Mouse (Mus musculus) limb, embryonic 10.5 days (tissue): Measurements from ENCODE around the gene Ttc7b. TPM values are rescaled to one million over a fixed set of nuclear protein-coding genes. Genes with fewer than 3 reads are reported as not detected.

Source experiments
- DNase-seq: peaks from one replicate; pipeline ENCODE4 v3.0.0-alpha.2; 2017; ENCODE audit warnings: low spot score
- H3K27ac ChIP-seq: fragments of 300-500 bp; sonication (generic); 2 replicates; pipeline ENCODE4 v1.5.1; 2016; ENCODE audit warnings: mild to moderate bottlenecking
- H3K27me3 ChIP-seq: fragments of 300-500 bp; sonication (generic); 2 replicates; pipeline ENCODE4 v1.6.1; 2016; ENCODE audit warnings: low read depth, mild to moderate bottlenecking; ENCODE audit not compliant: poor library complexity, severe bottlenecking
- H3K36me3 ChIP-seq: fragments of 300-500 bp; sonication (generic); 2 replicates; pipeline ENCODE4 v1.6.1; 2016; ENCODE audit warnings: mild to moderate bottlenecking, moderate library complexity
- H3K4me1 ChIP-seq: fragments of 300-500 bp; sonication (generic); 2 replicates; pipeline ENCODE4 v1.6.1; 2016
- H3K4me3 ChIP-seq: fragments of 300-500 bp; sonication (generic); 2 replicates; pipeline ENCODE4 v1.5.1; 2016; ENCODE audit warnings: mild to moderate bottlenecking, moderate library complexity
- H3K9me3 ChIP-seq: fragments of 300-500 bp; sonication (generic); replicated peaks from 2 replicates; pipeline ENCODE4 v1.6.1; 2016; ENCODE audit warnings: mild to moderate bottlenecking
- WGBS: fragments of 180-500 bp; shearing (Covaris S2); methylation state at CpG from one replicate; pipeline ENCODE4 v1.1.7; 2016; 5-methylcytosine and 5-hydroxymethylcytosine counted together
- polyA plus RNA-seq: library from polyadenylated mRNA; unstranded; fragments of >200 nt; fragmentation: Nextera tagmentation; extraction: Ambion mirVana; gene quantifications from 2 replicates; pipeline ENCODE4 v1.2.1, GENCODE M21; 2016

Gene Ttc7b
- polyA plus RNA-seq, 1 experiment from 2014 or later: 4.3 TPM

DNA sequence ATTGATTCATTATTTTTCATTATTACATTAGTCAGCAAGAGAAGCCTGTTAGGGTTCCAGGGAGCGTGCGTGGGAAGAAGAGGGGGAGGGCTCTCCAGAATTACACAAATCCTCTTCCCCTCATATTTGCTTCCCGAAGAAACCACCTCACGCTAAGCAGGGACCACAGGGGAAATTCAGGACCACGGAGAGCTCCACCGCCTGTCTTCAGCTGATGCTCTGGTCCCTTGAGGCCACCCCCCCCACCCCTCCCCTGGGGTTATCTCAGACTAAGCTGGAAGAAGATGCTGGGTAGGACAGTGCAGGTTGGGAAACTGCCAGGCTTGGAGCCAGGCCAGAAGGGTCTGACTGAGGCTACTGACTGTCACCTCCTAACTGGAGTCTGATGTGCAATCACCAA lies 252.6 kb downstream of the Ttc7b start:
- no peaks in the 10 kb centered on the region for H3K36me3 ChIP-seq
- no peaks in the 10 kb centered on the region for H3K9me3 ChIP-seq
- H3K27me3 ChIP-seq: no peaks in the 10 kb centered on the region
- 14% methylated on average over 6 of the region's 6 CpGs for WGBS
- no peak overlapping the region for H3K27ac ChIP-seq
- peak; percentile 77 for DNase-seq
- H3K4me3 ChIP-seq: no peak overlapping the region
- no peaks in the 10 kb centered on the region for H3K4me1 ChIP-seq

GRCm38 (mm10) chr12:100265546-100266309 lies 254.9 kb downstream of the Ttc7b start:
- Histone ChIP-seq H3K27ac (no peak overlapping the region), H3K36me3 (no peaks in the 10 kb centered on the region), H3K27me3 (no peaks in the 10 kb centered on the region), H3K9me3 (no peaks in the 10 kb centered on the region), H3K4me1 (no peaks in the 10 kb centered on the region), H3K4me3 (no peak overlapping the region)
- no peak for DNase-seq
- 82% methylated on average over 9 of the region's 9 CpGs for WGBS

DNA sequence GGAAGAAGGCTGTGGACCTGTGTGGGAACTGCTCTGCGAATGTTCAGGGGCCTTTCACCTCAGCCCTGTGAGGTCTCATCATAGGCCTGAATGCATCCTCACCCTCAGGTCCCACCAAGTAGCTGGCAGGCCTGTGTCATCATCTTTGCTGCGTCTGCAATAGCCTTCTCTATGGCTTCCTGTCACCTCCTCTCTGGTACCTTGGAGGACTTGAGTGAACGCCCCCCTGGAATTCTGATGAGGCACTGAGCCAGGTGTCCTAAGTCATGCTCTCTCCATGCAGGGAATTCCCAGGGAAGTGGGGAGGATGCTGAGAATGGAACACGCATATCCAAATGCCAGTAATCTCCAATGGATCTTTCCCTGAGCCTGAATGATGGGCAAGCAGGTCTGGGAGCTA lies 255.7 kb downstream of the Ttc7b start:
- Histone ChIP-seq H3K4me1 (no peaks in the 10 kb centered on the region), H3K27ac (no peak overlapping the region), H3K9me3 (no peaks in the 10 kb centered on the region), H3K36me3 (no peaks in the 10 kb centered on the region), H3K27me3 (no peaks in the 10 kb centered on the region), H3K4me3 (no peak overlapping the region)
- 91% methylated on average over 4 of the region's 4 CpGs for WGBS
- no peak for DNase-seq

GRCm38 (mm10) chr12:100262846-100263245 lies 257.8 kb downstream of the Ttc7b start:
- Histone ChIP-seq H3K36me3 (no peaks in the 10 kb centered on the region), H3K4me3 (no peak overlapping the region), H3K27me3 (no peaks in the 10 kb centered on the region), H3K4me1 (no peaks in the 10 kb centered on the region), H3K27ac (no peak overlapping the region), H3K9me3 (no peaks in the 10 kb centered on the region)
- DNase-seq: no peak
- 85% methylated on average over 6 of the region's 6 CpGs for WGBS

- no peak overlapping the region for H3K4me3 ChIP-seq
- H3K27ac ChIP-seq: no peak overlapping the region
- H3K27me3 ChIP-seq: no peaks in the 10 kb centered on the region
- no peaks in the 10 kb centered on the region for H3K4me1 ChIP-seq
- no peak for DNase-seq
- no peaks in the 10 kb centered on the region for H3K9me3 ChIP-seq
- WGBS: 83% methylated on average over 6 of the region's 6 CpGs
- no peaks in the 10 kb centered on the region for H3K36me3 ChIP-seq
These were observed 258.9 kb downstream of the Ttc7b start for GRCm38 (mm10) chr12:100261761-100262160.

- no peaks in the 10 kb centered on the region for H3K9me3 ChIP-seq
- H3K27ac ChIP-seq: no peak overlapping the region
- no peak overlapping the region for H3K4me3 ChIP-seq
- no peaks in the 10 kb centered on the region for H3K27me3 ChIP-seq
- H3K4me1 ChIP-seq: no peaks in the 10 kb centered on the region
- H3K36me3 ChIP-seq: no peaks in the 10 kb centered on the region
- WGBS: 84% methylated on average over 2 of the region's 2 CpGs
- no peak for DNase-seq
These were observed 260.5 kb downstream of the Ttc7b start for GRCm38 (mm10) chr12:100260151-100260550.

GRCm38 (mm10) chr12:100257779-100258178 lies 262.8 kb downstream of the Ttc7b start:
- Histone ChIP-seq H3K36me3 (no peaks in the 10 kb centered on the region), H3K27me3 (no peaks in the 10 kb centered on the region), H3K27ac (no peak overlapping the region), H3K4me3 (no peak overlapping the region), H3K4me1 (no peaks in the 10 kb centered on the region), H3K9me3 (no peaks in the 10 kb centered on the region)
- no peak for DNase-seq
- 86% methylated on average over 3 of the region's 3 CpGs for WGBS

DNA sequence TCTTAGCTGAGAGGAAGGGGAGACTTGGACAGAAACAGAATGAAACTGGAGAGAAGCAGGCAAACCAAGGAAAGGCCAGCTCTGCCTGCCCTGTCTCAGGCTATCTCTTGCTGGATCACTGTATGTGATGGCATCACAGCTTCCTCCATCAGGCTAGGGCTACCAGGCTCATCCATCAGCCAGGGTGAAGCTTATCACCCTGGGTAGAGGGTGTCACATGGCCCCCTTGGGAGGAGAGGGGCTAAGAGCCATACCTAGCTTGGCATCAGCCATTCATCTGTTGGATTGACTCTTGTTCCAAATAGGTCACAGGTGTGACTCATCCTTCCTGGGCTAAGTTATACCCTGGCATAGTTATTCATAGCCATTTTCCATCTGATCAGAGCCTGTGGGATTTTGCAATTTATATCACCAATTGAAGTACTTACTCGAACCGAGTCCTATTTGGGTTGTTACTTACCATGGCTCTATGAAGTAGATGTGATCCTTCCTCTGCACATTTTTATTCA lies 265.1 kb downstream of the Ttc7b start:
- WGBS: 95% methylated on average over 2 of the region's 2 CpGs
- no peaks in the 10 kb centered on the region for H3K4me1 ChIP-seq
- no peak overlapping the region for H3K4me3 ChIP-seq
- H3K36me3 ChIP-seq: no peaks in the 10 kb centered on the region
- no peak for DNase-seq
- no peaks in the 10 kb centered on the region for H3K9me3 ChIP-seq
- no peak overlapping the region for H3K27ac ChIP-seq
- H3K27me3 ChIP-seq: no peaks in the 10 kb centered on the region

GRCm38 (mm10) chr12:100254471-100254870 lies 266.2 kb downstream of the Ttc7b start:
- WGBS: 90% methylated on average over 4 of the region's 4 CpGs
- Histone ChIP-seq H3K36me3 (no peaks in the 10 kb centered on the region), H3K27me3 (no peaks in the 10 kb centered on the region), H3K9me3 (no peaks in the 10 kb centered on the region), H3K4me1 (no peaks in the 10 kb centered on the region), H3K4me3 (no peak overlapping the region), H3K27ac (no peak overlapping the region)
- no peak for DNase-seq

Other genes with a start within 250 kb of the Ttc7b start
- gene Rps6ka5, start 206.2 kb upstream of the Ttc7b start, polyA plus RNA-seq: 2.8 and 4.3 TPM in 2 replicates